Mouse (Mus musculus) embryo, embryonic 9.5 days (tissue): ENCODE results near the gene Adamts1.

Experiments
- DNase-seq: peaks from one replicate; pipeline ENCODE4 v3.0.0-alpha.2; 2017; ENCODE audit errors: extremely low spot score

Gene Adamts1

DNA sequence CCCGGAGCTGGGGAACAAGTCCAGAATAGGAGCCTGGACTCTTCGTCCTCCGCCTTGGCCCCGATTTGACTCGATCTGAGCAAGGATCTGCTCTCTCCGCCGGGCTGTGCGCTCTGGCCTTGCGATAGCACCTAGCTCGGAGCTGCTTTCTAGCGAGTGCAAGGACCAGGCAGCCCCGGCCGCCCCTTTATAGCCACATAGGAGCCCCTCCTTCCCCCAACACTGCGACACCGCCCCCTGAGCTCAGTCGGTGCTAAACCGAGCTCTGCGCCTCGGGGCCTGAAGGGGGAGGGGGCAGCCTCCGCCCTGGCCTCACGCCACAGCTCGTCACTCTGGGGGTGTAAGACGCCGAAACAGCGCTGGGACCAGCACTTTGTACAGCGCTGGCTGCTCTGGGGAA lies at the start of gene Adamts1:
Gene Adamts1 (minus strand): TSS at position 160 of the 400 bp plus-strand sequence.
- peak; percentile 94 for DNase-seq

DNA sequence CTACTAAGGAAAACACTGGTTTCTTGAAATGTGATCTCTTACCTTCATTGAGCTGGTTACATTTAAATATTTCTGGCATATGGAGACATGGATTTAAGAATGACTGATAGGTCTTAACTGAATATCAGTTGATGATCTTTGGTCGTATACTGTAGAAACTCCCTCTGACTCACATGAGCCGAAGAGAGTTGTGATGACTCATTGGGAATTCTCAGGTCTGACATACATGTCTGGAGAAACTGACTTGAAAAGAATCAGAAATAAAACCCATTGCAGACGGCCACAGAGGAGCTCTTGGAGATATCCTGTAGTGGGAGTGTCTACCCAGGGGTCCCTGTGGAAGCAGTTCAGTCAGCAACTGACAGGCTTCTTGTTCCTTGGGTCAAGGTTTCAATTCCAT lies 24.2 kb upstream of the Adamts1 start:
- DNase-seq: no peak

DNA sequence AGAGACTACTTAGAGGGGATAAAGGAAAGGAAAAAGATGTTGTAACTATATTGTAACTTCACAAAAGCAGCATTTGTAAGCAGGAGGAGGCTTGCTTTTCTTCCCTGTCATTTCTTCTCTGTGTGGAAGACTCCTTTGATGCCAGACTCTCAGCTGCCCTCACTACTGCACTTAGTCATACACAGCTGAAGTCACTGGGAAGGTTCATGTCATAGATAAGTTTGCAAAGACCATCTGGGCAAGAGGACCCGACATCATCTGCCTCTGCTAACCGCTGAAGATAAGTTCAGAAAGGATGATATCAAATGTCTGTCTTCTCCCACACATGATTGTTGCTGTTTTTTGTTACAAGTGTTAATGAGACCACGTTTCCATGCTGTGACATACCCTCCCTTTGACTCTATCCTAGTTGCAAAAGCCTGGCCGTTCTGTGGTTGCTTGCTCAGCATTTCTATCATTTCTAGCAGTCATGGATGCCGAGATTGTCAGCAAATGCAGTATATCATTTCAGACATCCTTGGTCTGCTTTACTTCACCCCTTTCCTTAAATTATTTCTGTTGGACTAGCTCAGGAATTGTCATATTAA lies 19.5 kb upstream of the Adamts1 start:
- no peak for DNase-seq

DNA sequence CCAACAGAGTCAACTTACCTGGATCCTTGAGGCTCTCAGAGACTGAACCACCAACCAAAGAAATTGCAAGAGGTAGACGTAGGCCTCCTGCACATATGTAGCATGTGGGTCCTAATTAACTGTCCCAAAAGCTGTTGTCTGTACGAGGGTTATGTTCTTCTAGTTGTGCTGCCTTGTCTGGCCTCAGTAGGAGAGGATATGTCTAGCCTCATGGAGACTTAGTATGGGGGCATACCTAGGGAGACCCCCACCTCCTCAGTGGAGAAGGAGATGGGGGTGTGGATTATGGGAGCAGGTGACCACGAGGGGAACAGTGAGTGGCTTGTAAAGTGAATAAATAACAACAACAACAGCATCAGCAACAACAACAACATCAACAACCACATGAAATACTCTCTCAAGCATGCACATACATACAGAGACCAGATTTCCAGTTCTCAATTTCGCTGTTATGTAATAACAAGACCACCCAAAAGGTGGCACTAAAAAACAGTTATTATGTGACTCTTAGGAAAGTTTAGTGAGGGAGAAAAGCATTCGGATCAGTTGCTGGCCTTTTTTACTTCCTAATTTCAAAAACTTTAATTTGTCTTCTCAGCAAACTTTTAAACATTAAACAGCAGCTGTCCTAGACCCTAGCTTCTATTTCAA lies 17.0 kb upstream of the Adamts1 start:
- DNase-seq: peak; percentile 31

DNA sequence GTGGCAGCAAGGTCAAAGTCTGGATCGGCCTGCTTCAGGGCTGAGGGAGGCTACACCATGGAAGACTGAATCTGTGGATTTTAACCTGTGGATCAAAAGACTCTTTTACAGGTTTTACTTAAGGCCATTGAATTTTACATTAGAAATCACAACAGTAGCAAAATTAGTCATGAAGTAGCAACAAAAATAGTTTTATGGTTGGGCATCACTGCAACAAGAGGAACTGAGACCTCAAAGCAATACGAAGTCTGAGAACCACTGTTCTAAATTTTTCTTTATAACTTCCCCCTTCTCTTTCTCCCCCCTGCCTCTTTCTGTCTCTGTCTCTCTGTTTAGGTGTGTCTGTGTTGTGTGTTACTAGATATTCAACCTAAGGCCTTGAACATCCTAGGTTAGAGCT lies 11.2 kb upstream of the Adamts1 start:
- no peak for DNase-seq

DNA sequence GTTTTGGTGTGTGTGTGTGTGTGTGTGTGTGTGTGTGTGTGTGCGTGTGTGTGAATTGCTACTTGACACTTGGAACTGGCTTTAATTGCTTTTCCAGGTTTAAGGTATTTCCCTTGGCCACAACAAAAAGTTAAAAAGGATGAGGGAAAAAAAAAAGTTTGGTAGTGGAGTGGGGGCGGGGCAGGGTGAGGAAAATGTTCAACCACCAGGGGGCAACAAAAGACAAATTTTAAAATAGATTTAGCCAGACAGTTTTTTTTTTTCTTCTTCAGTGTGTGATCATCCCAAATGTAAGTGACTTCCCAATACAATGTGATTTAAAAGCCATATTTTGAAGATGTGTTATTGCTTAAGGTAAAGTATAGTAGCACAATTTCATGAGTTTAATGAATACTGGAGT lies 4.7 kb upstream of the Adamts1 start:
- peak; percentile 60 for DNase-seq

DNA sequence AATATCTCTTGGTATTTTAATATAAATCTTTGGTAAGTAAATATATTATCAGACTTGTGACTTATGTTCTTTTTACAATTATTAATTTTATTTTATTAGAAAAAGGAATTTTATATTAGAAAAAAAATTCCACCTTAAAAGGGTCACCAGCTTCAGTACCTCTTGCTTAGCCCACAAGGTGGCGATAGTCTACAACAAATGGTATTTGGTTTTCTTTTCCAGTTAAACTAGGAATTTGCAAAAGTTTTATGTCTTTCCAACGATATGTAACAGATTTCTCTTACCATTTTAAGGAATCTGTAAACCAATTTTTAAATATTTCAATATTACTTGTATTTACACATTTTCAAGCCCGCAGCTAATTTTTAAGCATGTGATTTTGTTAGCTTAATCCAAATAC lies 4.2 kb upstream of the Adamts1 start:
- peak; percentile 43 for DNase-seq

DNA sequence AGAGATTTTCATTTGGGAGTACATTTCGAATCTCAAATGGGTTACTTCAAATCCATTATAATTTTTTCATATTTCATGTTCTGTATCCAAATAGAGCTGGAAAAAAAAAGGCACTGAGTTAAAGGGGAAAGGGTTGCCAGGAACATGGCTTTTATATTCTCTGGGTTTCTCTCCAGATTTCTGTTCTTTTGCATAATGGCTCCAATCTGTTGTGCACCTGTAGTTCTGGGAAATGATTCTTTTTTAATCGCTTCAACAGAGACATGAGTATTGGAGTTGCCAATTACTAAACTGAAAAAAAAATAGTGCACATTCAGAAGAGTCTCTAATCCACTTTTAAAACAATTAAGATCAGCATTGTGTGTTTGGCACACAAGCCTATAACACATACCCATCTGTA lies 2.7 kb upstream of the Adamts1 start:
- no peak for DNase-seq

DNA sequence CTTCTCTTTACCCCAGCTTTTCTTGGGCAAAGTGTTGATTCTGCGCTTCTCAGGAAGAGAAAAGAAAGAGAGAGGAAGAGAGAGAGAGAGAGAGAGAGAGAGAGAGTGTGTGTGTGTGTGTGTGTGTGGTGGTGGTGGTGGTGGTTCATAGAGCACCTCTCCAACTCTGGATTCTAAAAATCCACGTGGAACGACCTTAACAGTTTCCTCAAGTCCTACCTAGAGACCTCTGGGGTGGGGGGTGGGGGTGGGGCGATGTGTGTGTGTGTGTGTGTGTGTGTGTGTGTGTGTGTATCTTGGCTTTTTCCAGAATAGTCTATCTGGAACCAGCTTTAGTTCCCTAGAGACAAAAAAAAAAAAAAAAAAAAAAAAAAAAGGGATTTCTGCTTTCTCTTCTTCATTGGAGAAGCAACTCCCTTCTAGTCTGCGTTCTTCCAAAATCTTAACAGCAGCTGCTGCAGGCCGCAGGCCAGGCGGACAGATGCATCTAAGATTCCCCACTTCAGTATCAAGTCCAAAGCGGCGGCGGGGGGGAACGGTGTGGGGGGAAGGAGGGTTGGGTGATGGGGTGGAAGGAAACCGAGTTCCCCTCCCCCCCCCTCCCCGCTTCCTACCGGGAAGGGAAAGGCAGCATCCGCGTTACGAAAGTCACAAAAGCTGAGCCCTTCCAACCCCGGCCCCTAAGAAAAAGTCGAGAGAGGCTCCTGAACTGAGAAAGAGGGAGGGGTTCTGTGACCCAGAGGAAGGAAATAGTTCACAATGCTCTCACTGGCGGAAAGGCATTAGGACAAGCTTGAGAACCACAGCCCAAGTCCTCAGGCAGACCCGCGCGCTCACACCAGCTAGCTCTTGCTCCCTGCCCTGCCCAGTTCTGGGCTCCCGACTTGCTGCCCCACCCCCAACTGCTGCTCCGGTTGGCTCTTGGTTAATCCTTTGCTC lies 969 bp upstream of the Adamts1 start:
- DNase-seq: peak; percentile 83

DNA sequence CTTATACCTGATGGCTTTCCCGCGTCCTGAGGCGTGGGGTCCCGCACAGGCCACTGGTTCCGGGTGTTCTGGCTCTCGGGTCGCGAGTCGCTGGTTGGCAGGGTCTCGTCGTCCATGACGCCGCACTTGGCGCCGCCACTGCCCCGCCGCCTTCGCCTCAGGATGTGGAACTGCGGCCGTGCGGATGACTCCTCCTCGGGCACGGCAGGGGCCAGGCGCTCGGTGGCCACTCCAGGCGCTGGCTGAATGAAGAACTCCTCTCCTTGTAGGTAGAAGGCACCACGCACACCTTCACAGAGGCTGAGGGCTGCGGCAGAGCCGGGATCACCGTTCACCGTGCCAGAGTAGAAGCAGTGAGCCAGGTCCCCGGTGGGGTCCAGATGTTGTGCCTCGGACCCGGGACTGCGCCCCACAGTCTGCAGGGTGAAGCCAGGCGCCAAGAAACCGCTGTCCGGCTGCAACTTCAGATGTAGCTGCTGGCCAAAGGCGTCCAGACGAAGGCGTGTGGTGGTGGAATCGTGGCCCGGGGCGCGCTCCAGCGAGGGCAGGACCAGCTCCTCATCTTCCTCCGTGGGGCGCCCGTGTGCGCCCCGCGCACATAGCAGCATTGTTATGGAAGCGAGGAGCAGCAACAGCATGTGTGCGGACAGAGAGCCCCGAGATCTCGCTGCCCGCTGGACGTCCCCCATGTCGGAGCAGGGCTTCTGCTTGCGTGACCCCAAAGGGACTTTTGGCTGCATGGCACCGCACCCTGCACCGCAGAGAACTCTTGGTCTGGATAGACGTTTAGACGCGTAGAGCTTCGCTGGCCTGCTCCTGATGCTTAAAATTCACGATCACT lies 722 bp downstream of the Adamts1 start:
- DNase-seq: peak; percentile 67

DNA sequence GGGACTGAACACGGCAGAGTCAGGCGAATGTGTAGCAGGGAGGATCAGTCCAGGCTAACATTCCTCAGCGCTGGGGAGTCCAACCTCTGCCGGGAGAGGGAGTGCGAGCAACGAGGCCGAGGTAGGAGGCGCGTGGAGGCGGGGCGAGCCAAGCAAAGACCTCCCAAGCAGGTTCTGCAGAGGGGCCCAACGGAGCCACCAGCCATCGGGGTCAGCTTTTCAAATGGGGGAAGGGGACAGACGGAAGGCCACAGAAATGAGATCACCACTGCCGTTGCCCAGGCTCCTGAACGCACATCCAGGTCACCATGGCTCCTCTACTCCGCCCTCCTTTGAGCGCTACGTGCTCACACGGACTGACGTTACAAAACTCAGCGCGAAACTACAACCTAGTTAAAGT lies 1.7 kb downstream of the Adamts1 start:
- peak; percentile 89 for DNase-seq

DNA sequence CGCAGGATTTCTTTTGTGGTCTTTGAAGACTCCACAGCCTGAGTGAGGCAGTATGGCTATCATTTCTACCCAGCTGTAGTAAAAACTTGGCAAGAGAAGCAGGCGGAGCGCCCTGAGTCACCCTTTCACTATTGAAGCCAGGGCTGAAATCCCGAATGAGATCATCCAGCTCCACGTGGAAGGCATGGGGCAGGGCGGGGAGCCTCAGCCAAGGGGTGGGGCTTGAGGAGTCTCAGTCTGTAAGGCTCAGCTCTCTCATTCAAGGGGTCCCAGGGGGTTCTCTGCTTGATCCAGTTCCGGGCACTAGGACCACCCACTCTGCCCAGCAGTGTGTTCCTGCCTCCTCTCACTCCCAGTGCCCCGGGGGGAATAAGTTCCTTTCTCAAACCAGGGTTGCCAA lies 2.2 kb downstream of the Adamts1 start:
- DNase-seq: peak; percentile 84

DNA sequence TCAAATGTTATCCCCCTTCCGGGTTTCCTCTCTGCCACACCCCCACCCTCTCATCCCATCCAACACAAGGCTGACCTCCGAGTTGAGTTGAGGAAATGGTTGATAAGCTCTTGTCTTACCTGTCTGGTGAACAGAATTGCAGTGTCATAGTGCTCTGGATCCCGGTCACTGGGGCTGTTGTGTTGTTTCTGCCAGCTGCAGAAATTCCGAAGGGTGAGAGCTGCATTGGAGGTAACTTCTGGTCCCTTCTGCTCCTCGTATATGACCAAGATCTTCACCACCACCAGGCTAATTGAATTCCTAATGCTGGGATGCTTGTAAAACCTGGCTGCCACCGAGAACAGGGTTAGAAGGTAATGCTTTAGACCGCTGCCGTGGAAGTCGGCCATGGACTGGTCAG lies 2.9 kb downstream of the Adamts1 start:
- no peak for DNase-seq

DNA sequence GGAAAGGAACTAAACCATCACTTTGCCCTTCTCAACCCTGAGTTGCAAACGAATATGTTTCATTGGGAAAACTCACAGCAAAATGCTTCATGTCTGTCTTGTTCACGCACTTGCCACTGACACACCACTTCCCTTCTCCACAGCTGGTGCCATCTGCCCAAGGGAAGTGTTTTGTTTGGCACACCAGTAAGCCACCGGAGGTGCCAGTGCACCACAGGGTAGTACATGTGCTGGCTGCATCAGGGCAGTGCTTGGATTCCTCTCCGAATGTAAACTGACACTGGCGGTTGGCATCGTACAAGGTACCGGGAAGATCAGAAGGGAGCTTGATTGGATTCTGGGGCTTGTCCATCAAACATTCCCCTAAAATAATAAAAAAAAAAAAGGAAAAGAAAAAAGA lies 4.6 kb downstream of the Adamts1 start:
- no peak for DNase-seq

DNA sequence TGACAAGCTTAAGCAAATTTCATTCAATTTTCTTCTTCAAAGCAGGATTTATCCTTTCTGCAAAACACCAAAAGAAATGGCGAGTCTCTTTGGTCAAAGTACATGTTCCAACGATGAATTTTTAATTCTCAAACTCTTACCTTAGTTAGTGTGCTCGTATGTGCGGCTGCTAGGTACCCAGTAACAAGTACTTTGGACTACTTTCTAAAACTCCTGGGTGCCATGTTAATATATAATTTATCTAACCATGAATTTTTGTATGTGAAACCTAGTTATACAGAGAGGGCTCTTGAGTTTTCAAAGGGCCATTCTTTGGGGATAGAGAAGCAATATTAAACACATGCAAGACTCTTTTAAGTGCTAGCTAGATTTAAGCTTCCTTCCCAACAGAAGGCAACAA lies 5.8 kb downstream of the Adamts1 start:
- DNase-seq: no peak

DNA sequence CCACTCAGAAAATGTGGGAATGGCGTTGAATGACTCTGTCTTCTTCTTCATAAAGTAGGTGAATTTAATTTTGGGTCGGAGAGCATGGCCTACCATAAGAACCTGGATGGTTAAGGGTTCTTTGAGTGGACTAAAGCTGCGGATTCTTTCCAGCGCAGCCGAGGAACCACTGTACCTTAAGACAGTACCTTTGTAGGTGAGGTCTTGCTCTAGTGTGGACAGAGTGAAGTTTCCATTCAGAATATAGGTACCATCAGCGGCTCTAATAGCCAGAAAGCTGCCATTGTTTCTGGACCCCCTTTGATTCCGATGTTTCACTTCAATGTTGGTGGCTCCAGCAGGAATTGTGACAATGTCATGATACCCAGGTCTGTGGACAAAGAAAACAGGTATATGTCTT lies 7.2 kb downstream of the Adamts1 start:
- DNase-seq: no peak

DNA sequence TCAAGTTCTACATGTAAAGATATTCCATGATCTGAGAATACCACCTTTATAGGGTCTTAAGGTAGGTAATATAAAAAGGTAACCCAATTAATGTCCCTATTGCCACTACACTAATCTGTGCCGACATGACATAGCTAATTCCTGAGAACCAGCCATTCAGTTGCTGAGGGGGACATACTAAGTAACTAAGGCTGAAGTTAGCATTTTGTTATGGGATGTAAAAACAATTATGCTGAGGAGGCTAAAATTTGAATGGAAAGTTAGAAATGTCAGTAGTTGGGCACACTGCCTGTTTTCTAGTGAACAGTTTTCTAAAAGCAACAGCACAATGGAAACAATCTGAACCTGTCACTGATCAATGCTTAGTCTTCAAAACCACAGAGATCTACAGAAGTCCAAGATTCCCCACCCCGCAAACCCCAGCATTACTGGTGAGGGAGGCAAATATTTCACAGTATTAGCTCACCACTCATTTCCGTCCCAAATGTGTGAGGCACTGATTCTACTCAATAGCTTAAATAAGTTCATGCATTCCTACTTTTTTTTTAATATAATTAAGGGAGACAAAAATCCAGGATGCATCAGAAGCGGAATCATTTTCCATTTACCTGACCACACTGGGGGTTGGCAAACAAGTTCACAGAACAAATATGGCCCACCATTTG lies 9.6 kb downstream of the Adamts1 start:
- no peak for DNase-seq

DNA sequence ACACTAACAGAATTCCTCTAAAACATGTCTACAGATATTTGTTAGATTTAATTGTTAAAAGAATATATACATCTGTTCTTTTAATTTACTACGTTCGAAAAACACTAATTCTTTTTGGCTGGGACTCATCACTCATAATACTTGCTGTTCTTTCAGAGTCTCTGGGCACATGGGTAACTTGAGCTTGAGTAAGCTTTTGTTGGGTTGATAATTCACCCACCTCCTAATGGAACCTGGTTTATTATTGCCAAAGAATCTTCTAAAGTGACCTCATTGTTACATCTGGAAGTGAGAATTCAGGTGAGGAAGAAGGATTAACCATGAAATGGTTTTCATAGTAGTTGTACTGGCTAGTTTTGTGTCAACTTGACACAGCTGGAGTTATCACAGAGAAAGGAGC lies 21.8 kb downstream of the Adamts1 start:
- DNase-seq: no peak

DNA sequence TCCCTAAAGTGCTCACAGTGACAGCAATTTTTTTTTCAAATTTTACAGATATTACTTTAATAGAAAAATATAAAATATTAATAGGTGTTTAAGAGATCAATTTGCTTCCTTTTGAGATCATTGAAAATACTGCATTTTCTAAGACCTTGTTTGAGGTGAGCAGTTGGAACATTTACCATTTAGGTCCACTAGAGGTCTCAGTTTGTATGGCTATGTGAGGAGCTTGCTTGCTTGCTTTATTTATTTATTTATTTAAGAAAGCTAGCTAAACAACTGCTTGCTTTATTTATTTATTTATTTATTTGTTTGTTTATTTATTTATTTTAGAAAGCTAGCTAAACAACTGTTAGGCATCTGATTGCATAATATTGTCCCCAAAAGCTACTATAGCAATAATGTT lies 23.1 kb downstream of the Adamts1 start:
- no peak for DNase-seq

DNA sequence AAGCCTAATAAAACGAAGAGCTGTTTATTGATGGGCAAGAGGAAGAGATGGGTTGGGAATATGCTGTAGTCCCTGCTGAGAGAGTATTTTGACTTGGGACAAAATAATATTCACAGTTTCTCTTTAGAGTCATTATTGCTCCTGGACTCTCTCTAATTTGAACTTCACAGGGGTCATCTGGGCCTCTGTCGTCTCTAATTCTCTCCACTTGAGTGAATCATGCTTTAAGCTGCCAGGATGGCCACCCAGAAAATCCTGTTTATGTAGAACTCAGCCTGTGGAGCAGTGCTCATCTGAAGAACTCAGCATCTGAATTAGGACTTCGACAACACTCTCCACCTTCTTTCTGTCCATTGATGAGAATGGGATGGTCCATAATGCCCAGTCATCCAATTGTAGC lies 30.6 kb downstream of the Adamts1 start:
- no peak for DNase-seq

DNA sequence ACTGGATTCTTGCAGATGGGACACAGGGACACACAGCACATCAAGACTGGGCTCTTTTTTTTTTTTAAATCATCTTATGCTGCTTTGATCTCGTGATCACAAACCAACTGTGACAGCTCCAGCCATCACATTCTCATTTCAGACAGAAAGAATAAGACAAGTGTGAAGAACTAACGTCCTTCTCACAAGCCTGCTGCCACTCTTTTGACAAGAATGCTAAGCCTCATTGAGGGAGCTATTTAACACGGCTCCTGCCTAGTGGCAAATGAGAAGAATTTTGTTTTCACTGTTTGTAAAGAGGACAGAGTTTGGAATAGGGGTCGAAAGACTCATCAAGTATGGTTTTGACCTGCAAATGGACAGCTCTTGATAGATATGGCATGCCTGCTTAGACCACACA lies 35.6 kb downstream of the Adamts1 start:
- DNase-seq: no peak
